Mouse (Mus musculus) spleen, postnatal 14 days (tissue): ENCODE measurements around the gene Stfa2l1.
"Not testable (repeated sequence)": the region's sequence is repeated elsewhere in the genome, so short reads cannot be mapped to it uniquely, and the experiment has no call there.

Experiments
- DNase-seq, 2 experiments: peaks; one replicate each; pipeline ENCODE4 v3.0.0; 2021 to 2022; ENCODE audit warnings: low spot score in 2 of 2

The Stfa2l1 gene

DNA sequence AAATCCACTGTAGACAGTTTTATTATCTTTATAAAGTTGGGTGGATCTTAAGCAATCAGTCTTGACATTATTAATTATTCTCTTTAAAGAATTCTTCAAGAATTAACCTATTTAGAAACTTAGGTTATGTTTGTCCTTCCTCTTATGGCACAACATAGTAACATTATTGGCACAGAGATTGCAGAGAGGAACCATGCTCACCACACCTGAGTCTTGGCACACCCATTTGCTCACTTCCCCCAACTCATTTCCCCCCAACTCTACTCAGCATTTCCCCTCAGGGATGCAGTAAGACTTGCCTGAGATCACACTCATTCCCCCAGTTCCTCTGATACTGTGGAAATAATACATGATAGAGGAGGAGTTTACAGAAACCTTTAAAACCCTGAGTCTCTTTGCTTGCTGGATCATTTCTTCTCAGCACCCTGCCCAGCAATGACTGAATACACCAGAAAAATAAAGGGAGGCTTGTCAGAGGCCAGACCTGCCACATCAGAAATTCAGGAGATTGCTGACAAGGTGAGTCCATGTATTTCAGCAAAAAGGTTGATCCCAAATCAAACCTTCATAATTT lies at the start of gene Stfa2l1:
Stfa2l1 (plus strand) TSS at position 410 of the 574 bp plus-strand sequence.
- DNase-seq = no peak

DNA sequence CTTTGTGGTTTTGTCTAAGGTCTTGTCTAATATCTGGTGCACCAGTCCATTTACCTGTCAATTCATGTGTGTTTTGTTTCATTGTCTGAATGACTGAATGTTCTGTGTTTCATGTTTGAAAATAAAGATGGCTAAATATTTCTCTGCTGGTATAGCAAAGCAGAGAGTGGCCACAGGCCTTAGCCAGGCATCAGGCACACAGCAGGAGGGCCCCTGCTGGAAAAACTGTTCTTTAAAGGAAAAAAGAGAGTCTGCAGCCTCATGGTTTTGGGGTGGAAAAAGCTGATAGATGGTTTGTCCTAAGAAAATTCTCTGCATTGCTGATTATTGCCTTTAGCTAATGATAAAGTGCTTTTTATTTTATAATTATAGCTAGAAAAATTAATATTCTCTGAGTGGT lies 45.1 kb upstream of the Stfa2l1 start:
- DNase-seq = not testable (repeated sequence)

DNA sequence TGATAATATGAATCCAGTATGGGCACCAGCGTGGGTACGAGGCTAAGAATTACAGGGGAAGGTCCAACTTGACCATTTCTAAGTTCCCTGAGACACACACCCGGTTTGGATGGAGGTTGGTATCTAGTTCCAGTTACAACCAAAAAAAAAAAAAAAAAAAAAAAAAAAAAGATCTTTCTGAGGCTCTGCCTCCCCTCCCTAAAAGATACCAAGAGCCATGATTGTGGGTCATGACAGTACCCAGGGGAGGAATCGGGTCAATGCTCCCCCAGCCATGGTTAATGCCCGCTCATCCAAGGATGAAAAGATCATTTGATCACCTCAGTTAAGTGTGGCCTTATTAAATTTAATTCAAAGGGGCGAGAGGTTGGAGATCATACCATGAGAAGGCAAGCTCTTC lies 40.9 kb upstream of the Stfa2l1 start:
- DNase-seq = not testable (repeated sequence)

DNA sequence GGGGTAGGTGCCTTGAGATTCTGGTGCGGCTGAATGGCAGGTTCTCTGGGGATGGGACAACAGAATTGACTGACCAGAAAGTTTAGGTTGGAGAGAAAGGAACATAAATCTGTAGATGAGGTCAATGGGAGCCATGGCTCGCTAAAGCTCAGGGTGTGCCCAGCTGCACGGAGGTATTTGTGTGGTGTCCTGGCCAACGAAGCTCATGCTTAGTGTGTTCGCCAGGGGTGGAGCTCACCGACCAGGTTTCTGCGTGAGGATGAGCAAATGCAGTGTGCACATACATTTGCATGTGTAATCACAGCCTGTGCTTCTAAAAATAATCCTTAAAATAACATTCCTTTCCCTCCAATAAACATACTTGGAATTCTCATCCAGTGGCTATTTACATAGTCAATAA lies 28.5 kb upstream of the Stfa2l1 start:
- DNase-seq = no peak

DNA sequence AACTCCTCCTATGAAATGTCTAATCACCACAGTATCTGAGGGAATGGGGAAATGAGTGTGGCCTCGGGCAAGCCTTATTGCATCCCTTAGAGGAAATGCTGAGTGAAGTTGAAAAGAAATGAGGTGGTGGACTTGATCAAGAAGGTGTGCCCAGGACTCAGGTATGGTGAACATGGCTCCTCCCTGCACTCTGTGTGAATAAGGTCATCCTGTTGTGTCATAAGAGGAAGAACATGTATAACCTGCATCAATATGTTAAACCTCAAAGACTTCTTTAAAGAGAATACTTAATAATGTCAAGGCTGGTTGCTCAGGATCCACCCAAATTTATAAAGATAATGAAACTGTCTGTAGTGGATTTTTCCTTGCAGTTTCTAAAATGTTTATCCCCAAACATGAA lies 25.5 kb upstream of the Stfa2l1 start, which contains the start of gene Csta1:
Csta1 (minus strand) TSS at position 101 of the 400 bp plus-strand sequence.
- DNase-seq = no peak

DNA sequence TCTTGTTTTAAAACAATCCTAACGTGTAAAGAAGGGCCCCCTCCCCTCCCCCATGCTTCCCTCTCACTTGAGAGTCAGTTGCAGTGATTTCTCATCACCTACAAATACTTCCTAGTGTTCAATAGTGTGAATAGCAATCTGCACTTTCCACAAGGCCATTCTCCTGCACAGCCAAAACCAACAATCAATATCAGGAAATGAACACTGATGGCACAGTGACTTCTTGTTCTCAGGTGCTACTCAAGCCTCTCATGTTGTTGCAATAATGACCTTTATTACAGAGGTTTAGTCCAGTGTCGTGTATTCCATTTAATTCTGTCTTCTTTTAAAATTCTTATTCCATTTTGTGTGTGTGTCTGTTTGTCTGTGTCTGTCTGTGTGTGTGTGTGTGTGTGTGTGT lies 18.4 kb upstream of the Stfa2l1 start:
- no peak for DNase-seq

DNA sequence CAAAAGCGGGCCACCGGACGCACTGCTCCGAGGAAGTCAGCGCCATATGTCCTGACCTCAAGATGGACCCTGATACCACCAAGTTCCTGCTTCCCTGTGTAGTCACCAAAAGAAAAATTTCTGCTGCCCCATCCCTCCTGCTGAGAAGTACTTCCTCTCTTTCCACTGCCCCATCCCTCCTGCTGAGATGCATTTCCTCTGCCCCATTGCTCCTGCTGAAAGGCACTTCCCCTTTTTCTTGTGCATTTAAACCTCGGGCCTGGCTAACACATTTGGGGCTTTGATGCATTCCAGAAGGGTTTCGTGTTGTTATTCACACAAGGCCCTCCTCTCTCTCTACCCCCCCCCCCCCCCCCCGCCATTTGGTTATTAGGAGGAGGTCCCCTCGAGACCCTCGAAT lies 11.2 kb downstream of the Stfa2l1 start:
- not testable (repeated sequence) for DNase-seq

DNA sequence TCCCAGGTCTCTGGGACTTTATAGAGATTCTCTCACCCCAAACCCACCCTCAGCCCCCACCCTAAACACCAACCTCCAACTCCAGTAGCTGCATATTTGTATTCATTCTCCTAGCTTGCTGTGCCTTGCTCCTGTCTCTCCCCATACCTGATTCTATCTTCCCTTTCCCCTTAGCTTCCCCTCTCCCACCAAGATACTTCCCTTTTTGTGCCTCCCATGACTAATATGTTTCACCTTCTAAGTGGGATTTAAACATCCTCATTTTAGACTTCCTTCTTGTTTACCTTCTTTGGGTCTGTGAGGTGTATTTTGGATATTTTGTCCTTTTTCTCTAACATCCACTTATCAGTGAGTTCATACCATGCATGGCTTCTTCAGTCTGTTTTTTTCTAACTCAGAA lies 19.5 kb downstream of the Stfa2l1 start:
- no peak for DNase-seq

DNA sequence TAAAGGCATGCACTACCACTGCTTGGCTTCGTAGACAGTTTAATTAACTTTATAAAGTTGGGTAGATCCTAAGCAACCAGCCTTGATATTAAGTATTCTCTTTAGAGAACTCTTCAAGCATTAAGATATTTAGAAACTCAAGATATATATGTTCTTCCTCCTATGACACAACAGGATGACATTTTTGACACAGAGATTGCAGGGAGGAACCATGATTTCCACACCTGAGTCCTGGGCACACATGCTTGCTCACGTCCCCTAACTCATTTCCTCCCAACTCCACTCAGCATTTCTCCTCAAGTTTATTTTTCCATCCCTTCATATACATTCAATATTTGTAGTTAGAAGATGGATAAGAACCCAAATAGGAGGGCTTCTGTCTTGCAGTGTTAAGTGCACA lies 23.3 kb downstream of the Stfa2l1 start:
- no peak for DNase-seq

DNA sequence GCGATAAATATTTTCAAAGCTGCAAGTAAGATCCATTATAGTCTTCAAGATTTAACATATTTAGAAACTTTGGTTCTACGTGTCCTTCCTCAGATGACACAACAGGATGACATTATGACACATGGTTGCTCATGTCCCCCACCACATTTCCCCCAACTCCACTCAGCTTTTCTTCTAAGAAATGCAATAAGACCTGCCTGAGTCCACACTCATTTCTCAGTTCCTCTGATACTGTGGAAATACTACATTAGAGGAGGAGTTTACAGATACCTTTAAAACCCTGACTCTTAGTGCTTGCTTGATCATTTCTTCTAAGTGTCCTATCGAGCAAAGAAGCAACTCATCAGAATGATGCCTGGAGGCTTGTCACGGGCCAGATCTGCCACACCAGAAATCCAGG lies 27.3 kb downstream of the Stfa2l1 start, which contains the start of gene Gm5483:
Gm5483 (plus strand) TSS at position 301 of the 400 bp plus-strand sequence.
- not testable (repeated sequence) for DNase-seq

DNA sequence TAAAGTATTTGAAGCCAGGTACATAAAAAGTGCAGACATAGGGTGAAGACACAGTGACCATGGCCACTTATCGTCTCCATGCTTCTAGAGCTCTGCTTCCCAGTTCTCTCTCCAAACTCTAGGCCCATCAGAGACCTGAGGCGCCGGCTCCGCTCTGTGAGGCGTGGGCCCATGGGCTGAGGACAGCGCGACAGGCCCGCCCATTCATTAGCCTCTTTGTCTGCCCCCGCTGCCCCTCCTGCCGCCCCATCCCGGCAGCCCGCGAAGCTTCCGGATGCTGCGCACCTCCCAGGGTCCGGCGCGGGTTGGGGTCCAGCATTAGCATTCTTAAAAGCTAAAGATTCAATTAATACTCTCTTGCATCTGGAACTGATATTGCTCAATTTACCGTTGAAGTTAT lies 42.6 kb downstream of the Stfa2l1 start:
- DNase-seq = no peak

DNA sequence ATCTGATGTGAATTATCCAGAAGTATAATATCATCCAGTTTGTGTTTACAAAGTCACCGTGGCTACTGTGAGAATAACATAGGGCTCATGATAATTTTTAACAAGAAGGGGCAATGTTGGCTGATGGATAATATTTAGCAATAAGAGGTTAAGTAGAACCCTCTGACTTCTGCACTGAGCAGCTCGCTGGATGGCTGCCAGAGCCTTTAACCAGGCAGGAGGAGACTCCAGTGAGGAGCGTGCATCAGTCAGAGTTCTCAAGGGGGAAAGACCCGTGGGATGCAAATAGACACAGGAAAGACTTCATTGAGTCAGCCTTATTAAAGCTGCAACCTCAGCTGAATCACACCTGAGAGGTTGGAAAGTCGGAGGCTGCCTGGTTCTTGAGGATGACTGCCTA lies 47.2 kb downstream of the Stfa2l1 start:
- no peak for DNase-seq

DNA sequence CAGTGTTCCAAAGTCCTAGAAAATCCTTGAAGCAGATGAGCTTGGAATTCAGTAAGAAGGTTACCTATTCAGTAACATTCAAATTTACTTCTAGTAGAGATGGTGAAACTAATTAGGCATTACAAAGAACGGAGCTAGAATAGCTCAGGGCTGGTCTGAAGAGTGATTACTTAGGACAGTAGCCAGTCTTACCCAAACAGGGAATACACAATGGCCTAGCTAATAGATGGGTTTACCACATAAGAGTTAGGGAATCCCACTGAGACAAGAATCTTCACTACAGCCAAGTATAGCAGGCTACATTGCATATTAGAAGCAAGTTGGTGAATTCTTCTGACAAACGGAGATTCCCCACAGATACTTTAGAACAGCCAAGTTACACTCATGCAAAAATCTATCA lies 49.1 kb downstream of the Stfa2l1 start:
- not testable (repeated sequence) for DNase-seq

DNA sequence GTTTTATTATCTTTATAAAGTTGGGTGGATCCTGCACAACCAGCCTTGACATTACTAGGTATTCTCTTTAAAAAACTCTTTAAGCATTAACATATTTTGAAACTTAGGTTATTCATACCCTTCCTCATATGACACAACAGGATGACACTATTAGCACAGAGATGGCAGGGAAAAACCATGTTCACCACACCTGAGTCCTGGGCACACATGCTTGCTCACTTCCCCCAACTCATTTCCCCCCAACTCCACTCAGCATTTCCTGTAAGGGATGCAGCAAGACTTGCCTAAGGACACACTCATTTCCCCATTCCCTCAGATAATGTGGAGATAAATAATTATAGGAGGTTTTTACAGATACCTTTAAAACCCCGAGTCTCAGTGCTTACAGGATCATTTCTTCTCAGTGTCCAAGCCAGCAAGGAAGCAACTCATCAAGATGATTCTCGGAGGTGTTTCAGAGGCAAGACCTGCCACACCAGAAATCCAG lies 53.4 kb downstream of the Stfa2l1 start, which contains the start of gene Gm5416:
Gm5416 (plus strand) TSS at position 437 of the 487 bp plus-strand sequence.
- no peak for DNase-seq
